Mouse (Mus musculus): ENCODE measurements around the gene Eng.

DNA sequence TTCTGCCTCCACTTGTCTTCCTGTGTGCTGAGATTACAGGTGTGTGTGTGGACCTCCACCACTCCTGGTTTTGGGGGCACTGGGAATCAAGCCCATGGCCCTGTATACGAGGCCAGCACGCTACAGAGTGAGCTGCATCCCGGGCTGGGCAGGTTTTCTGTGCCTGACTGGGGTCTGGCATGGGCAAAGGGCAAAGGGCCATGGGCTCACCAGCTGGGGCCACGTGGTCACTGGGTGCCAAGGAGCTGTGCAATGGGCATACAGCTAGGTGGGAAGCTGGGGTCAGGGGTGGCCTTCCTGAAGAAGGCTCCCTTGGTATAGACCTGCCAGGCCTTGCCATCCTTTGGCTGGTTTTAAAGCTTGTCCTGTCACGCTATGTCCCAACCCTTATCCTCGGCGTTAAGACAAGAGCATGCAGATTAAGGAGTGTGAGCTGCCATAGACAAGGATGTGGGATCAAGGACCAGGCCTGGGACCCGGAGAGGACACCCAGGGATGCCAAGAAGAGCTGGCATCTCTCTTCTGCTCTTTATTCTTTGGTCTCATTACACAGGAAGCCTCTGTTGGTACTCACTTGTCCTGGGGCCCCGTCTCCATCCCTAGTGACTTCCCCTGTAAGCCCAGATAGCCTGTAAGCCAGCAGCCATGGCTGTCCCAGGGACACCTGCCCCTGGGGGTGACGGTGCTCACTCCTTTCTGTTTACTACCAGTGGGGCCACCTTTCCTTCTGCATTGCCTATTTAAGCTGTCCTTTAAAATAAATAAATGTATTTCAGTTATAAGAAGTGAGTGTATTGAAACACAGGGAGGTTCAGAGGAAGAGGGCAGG lies 11.9 kb upstream of the Eng start:
- TF ChIP-seq CTCF (IDR thresholded peaks at IDR 0.05; ENCODE audit: insufficient read depth, low read length) = no peak
- no peak for TF ChIP-seq POLR2A (IDR thresholded peaks at IDR 0.05; ENCODE audit: borderline replicate concordance, extremely low read depth, low read depth, low read length)
